Mouse (Mus musculus) gastrocnemius, adult 8-10 months (tissue): ENCODE results near the gene Kirrel. TPM values are rescaled to one million over a fixed set of nuclear protein-coding genes. Genes with fewer than 3 reads are reported as not detected.
A peak's percentile ranks its signal among the peaks of the same experiment; 100 is the strongest.

ENCODE experiments used
- DNase-seq, 2 experiments: peaks; one replicate each; pipeline ENCODE4 v3.0.0; 2022; ENCODE audit warnings: low spot score in 2 of 2
- total RNA-seq, 4 experiments: library from RNA; stranded (reverse); gene quantifications; 2 replicates each; pipeline ENCODE4 v1.2.4; 2022

Gene Kirrel
- total RNA-seq, 4 experiments from 2014 or later = 1.9 to 4.3 (median 3.0) TPM

GRCm38 (mm10) chr3:87167621-87168020 is 6.9 kb downstream of the Kirrel start:
- no peak for DNase-seq

- no peak for DNase-seq
Measured at GRCm38 (mm10) chr3:87165291-87165881, 9.2 kb downstream of the Kirrel start.

- DNase-seq = no peak
Measured at GRCm38 (mm10) chr3:87164099-87164815, 10.3 kb downstream of the Kirrel start.

GRCm38 (mm10) chr3:87163116-87163515 is 11.4 kb downstream of the Kirrel start:
- no peak for DNase-seq

- DNase-seq = no peak
Measured at GRCm38 (mm10) chr3:87162380-87162779, 12.2 kb downstream of the Kirrel start.

GRCm38 (mm10) chr3:87161601-87162000 is 12.9 kb downstream of the Kirrel start:
- DNase-seq = no peak

- DNase-seq = no peak
Measured at GRCm38 (mm10) chr3:87160819-87161509, 13.6 kb downstream of the Kirrel start.

- DNase-seq = no peak
Measured at GRCm38 (mm10) chr3:87159190-87159589, 15.4 kb downstream of the Kirrel start.

- DNase-seq = peak; percentile 29 to 40
Measured at GRCm38 (mm10) chr3:87157767-87158291, 16.7 kb downstream of the Kirrel start.

- DNase-seq = no peak
Measured at GRCm38 (mm10) chr3:87157297-87157696, 17.2 kb downstream of the Kirrel start.

- no peak for DNase-seq
Measured at GRCm38 (mm10) chr3:87154398-87155287, 19.9 kb downstream of the Kirrel start.

GRCm38 (mm10) chr3:87153038-87153437 is 21.5 kb downstream of the Kirrel start:
- DNase-seq = no peak

- no peak for DNase-seq
Measured at GRCm38 (mm10) chr3:87152111-87152738, 22.3 kb downstream of the Kirrel start.

GRCm38 (mm10) chr3:87151294-87151826 is 23.2 kb downstream of the Kirrel start:
- no peak for DNase-seq

- no peak for DNase-seq
Measured at GRCm38 (mm10) chr3:87150689-87151244, 23.8 kb downstream of the Kirrel start.

GRCm38 (mm10) chr3:87150056-87150688 is 24.4 kb downstream of the Kirrel start:
- no peak for DNase-seq

- no peak for DNase-seq
Measured at GRCm38 (mm10) chr3:87149425-87149824, 25.1 kb downstream of the Kirrel start.

- DNase-seq = no peak
Measured at GRCm38 (mm10) chr3:87144476-87145240, 29.9 kb downstream of the Kirrel start.

GRCm38 (mm10) chr3:87140284-87140683 is 34.3 kb downstream of the Kirrel start:
- DNase-seq = no peak
